Mouse (Mus musculus) testis, adult 2 months (tissue): ENCODE results near the gene Elobl.

Experiments
- CTCF ChIP-seq: fragments of 200-500 bp; IDR thresholded peaks from 2 replicates; pipeline ENCODE4 v1.5.1; 2012; ENCODE audit warnings: low read depth, mild to moderate bottlenecking, inconsistent platforms, low read length, moderate library complexity; ENCODE audit not compliant: control insufficient read depth, insufficient read depth, insufficient replicate concordance
- POLR2A ChIP-seq: fragments of 200-500 bp; IDR thresholded peaks from 2 replicates; pipeline ENCODE4 v1.6.1; 2012; ENCODE audit warnings: low read depth, mild to moderate bottlenecking, inconsistent platforms, low read length, moderate library complexity; ENCODE audit not compliant: control insufficient read depth

DNA sequence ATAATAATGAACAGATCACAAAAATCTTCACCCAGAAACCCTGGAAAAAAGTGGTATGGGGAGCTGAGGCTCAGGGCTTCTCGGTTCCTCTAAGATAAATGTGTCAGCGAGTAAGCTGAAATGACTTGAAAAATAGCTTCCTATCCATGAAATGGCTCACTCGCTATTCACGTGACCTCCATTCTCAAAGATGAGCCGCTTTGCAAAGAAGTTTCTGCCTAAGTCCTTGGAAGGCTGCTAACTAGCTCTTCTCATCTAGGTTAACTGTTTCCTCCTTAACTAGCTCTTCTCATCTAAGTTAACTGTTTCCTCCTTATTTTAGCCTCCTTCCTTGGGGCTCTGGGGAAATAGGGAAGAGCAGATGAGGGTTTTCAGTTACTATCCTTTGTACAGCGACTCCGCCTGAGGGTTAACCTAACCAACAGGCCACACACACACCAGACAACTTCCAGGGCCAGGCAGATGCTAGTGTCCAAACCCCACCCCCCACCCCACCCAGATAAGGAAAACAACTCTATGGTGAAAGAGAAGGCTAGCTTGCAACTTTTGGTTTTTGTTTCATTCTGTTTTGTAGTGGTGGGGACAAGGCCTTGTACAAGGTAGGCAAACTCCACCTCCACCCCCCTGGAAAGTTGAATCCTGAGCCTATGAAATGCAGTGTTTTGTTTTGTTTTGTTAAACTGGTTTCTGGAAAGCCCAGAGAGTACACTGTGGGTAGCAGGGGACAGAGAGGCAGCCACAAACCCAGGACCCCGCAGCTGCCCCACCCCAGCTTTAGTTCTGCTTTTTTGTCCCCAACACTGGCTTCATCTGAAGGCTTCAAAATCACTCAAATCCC lies 16.7 kb downstream of the Elobl start:
- no peak for TF ChIP-seq POLR2A
- no peak for TF ChIP-seq CTCF
